Mouse (Mus musculus) 3134 (cell line): ENCODE measurements at regions not wholly inside any gene's neighbourhood (a gene's known extent, or its start where the extent isn't known, plus 50 kb on each side); places are given as distances from the start of the nearest gene placed in this dataset.

Experiments
- DNase-seq: peaks from one replicate; pipeline ENCODE4 v3.0.0-alpha.2; 2011; ENCODE audit warnings: low spot score; ENCODE audit not compliant: insufficient read length; ENCODE audit errors: extremely low read depth

DNA sequence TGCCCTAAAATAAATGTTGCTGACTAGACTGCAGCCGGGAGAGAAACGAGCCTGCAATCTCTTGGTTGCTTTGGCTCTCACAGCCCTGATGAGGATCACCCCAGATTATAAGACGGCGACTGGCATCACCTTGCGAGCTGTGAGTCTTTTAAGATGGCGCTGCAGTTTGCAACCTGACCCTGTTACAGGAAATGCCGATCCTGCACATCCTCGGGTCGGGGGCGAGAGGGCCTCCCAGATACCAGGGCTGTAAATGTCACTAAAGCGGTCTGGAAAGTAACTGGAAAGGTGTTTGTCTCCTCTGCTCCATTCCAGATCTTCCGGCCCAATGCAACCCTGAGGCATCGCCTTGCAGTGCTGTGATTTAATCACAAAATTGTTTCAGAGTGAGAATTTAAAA is 53.4 kb downstream of the Cartpt start:
- DNase-seq, result no peak

DNA sequence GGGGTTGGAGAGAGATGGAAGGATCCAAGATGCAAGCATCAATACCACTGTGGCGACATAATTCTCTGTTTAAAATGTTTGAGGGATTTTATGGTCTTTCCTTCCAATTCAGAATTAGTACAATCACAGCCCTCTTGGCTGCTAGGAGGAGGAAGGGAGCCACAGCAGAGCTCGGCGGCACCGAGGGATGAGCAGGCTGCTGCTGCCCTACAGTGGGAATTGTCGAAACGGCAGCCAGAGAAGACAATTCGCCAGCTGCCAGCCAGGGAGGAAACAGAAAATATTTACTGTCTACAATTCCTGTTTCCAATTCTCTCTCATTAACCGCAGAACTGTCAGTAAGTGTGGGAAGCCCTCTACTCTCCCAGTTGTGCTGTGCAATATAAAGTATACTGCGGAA is 58.3 kb downstream of the Cartpt start:
- DNase-seq, result no peak

DNA sequence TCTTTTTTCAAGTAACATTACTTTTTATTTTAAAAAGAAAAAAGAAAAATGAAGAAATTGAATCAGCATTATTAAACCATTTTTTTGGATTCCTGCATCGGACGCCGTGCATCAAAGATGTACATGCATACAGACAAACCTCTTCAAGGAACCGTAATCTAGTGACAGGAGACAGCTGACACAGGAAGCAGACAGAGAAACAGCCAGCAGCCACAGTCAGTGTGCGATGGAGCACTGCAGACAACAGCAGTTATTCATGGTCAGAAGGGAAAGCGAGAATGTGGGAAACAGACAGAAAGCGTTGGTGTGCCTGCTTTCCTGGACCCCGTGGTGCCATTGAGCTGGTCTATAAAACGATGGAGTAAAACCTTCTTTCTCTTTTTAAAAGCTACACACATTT is 61.4 kb downstream of the Cartpt start:
- no peak for DNase-seq

DNA sequence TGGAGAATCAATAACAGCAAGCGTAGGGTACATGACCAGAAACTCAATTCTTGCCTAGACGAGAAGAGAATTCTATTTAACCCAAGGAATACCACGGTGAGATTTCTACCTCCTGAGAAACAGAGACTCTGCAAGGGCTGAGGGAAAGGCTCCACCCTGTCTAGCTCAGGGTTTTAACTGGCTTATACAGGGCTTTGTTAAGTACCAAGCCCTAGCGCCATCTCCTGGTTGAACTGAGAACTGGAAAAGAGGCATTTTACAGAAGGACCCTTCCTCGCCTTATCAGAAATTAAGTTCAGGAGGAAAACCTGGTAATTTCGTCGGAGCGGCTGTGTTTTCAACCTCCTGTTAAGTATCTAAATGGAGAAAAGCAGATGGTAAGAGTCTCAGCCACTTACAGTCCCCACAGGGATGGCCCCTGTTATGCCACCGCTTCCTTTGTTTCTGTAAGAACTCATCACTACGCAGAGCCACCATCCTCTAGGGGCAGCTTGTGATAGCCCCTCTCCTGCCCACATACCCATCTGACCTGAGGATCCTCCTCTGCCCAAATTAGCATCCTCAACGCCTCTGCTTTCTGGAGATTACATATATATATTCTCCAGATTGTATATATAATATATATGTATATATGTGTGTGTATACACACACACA is 63.0 kb downstream of the Cartpt start:
- no peak for DNase-seq

DNA sequence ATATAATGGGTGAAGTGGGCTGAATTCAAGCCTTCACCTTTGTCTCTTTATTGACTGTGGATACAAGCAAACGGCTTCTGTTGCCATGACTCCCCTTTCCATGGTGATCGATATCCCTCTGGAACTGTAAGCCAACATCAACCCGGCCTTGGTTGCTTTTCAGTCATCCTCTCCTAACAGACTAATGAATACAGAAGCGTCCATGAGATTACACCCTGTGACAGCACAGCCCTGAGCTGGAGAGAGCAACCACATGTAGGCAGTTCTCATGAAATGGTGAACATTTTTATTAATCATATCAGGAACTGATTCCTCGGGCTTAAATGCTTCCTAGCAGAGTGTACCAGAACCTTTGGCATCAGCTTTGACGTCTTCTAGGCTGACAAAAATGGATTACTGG is 63.7 kb downstream of the Cartpt start:
- DNase-seq, result no peak

DNA sequence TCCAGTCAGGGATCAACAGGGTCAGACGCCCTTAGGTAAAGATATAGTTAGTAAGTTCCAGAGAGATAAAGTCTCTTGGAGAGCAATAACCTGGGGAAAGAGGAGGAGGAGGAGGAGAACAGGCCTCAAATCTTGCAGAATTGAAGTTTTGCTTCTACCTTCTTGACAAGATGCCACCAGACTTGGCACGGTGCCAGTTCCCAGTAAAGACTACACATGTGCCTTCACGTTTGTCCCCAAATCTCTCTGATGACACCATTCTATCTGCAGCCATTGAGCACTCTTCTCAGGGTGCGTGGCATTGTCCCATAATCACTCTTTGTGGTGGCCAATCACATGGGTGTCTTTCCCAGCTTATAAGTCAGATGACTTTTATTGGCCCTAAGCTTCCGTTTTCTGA is 64.3 kb downstream of the Cartpt start:
- no peak for DNase-seq

DNA sequence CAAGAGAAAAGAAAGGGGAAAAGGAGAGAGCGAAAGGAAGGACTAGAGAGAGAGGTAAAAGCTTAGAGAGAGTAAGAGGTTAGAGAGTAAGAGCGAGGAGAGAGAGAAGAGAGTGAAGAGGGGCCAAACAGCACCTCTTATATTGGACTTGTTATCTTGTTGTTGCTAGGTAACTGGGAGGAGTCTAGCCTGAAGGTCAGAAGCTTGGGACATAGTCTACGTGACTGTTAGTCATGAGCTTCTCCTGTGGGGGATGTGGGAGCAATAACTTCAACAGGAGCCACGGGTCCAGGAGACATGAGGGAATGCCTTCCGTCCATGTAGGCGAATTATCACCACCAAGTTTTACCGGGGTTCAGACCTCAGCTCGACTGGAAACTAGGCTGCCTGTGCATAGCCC is 65.4 kb downstream of the Cartpt start:
- DNase-seq, result no peak

DNA sequence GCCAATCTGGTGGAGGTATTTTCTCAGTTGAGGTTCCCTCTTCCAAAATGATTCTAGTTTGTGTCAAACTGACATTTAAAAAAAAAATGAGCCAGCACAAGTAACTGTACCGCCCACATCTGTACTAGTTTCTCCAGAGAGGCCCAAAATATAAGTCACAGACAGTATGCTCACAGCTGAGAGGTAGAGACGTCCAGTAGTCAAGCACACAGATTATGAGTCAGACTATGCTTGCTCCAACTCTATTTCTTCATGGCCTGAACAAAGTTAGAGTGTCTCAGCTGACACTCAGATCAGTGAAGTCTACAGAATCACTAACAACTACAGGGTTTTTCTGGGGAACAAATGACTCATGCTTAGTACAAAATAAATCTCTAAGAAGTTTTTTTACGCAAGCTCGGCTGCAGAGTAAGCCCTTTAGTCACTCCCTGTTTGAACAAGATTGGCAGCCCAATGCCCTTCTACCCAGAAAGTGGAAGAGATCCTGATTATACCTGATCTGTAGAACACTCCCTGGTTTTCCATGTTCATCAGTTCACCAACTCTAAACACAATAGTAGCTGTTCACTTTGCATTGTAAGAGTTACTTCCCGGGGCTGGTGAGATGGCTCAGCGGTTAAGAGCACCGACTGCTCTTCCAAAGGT is 70.7 kb downstream of the Cartpt start:
- DNase-seq, result peak; percentile 34

DNA sequence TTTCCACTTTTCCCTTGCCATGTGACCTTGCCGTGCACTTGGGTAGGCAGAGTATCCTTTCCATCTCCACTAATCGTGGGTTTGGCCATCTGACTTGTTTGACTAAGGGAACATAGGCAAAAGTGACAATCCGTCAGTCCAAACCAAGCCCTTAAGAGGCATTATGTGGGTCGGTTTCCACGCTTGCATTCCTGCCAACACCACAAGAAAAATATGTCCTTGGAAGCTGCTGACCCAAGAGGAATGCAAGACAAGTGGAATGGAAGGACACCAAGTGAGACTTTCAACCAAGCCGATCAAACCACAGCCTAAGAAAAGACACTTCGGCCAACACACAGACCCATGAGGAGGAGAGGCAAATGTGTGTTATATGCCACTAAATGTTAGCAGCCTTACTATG is 73.3 kb downstream of the Cartpt start:
- peak; percentile 27 for DNase-seq

DNA sequence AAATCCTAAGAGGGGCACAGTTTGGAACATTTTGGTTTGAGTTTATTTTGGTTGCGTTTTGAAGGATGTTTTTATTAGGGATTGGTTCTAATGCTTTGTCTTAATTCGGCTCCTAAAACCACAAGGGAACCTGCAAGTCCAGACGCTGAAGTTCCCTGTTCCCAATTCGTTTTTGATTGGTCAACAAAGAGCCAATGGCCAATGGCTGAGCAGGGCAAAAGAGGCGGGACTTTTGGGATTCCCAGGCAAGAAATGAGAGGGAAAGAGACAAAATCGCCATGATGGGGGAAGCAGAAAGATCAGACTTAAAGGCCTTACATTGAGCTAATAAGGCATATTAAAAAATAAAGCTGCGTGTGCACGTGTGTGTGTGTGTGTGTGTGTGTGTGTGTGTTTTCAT is 76.3 kb downstream of the Cartpt start:
- DNase-seq, result peak; percentile 59

DNA sequence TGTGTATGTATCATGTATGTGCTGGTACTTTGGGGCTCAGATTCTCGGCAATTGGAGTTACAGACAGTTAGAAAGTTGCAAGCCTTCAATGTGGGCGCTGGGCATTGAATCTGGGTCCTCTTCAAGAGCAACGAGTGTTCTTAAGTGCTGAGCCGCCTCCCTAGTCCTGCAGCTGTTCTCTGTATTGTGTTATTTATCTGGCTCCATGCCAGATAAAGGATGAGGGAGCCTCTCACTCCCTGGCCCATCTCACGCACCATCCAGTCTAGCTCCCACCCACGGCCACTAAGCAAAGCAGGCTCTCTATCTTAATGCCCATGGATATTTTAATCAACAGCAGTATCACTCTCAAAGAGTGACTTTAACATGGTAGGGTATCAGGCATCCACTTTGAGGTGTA is 84.2 kb downstream of the Cartpt start:
- no peak for DNase-seq

DNA sequence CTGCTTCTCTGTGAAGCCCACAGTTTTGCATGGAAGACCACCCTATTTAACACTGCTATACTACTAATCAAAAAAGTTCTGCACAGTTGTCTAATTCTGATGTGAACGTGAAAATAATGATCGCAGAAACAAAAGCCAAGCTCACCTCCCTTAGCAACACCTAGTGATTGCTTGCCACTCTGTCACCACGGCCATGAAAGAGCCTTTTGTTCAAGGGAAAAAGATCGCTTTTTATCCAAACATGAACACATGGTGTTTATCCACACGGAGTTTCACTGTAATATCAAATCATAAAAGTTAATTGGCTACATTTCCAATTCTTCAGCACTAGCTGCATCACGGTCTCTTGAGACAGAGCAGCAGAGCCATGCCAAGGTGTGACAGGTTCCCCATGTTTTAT is 85.1 kb downstream of the Cartpt start:
- no peak for DNase-seq

DNA sequence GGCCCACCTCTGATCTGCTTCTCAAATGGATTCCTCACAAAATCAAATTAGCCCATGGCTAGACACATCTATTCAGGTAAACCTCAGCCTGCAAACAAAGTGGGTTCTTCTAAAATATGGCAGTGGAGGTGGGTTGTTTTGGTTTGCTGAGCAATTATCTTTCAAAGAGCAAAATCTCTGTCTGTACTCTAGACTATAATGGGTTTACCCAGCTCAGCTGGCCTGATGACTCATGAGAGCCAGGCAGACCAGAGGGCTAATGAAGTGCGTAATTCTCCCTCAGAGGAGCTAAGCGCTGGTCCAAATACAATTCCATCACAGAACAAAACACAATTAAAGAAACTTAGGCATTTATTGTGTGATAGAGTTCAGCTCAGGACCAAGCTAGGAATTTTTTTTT is 86.1 kb downstream of the Cartpt start:
- DNase-seq, result no peak

DNA sequence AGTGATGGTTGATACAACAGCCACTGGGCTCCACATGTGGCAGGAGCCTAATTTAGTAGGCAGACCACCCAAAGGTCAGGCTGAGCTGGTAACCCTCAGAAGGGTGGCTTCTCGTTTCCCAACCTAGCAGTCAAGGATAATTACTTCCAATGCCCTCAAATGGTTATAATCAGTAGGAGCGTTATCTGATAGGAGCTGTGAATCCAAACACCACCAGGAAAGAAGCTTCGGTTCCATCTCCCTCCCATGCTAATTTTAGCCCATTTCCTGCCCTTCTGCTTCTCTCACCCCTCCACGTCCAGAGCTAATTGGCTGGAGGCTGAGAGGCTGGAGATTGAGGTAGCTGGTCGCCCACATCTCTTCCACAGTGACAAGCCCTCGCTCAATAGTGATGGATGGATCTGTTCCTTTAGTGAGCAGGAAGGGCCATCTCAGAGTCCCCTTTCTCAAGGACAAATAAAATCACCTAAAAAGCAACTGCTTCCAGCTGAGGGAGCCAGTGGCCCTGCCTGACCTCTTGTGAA is 86.8 kb downstream of the Cartpt start:
- no peak for DNase-seq

DNA sequence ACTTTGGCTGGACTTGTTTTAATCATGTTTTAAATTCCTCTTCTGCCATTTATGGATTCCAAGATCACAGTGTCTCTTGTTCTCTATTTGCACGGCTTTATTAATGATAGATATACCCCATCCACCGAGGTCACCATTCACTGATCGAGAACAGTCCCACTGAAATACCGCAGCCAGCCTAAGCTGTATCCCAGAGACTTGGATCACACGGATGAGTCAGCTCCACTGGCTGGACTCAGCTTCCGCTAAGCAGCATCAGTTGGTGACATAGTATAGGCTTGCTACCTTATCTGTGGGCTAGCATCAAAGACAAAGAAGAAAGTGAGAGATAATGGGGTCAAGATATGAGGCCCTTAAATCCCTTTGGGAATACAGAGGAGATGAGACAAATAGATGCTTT is 106.4 kb downstream of the Cartpt start:
- DNase-seq, result no peak

DNA sequence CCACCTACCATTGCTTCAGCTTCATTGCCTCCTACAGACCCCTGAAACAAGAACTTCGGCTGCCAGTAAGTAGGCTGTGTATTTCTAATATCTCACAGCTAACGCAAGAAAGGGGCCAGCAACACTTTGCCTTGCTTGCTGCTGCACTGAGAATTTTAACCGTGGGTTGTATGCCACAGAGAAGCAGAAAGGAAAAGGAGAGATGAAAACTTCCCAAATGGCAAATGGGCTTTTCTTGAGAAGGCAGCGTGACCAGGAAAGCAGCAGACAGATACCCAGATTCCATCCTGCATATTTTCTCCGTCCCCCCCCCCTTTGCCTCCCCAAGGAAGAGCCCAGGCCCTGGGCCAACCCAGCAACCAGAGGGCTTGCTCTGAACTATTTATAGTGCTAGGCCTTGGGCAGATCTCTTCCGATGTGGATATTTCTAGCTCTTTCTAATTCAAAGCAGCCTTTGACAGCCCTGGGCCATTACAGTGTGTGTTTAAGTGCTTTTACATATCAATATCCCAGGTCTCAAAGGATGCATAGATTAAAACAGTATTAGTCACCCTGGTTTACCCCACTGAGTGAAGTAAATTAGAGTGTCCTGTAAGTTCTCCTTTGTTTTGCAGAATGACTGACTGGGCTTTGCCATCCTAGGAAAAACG is 107.0 kb downstream of the Cartpt start:
- no peak for DNase-seq

DNA sequence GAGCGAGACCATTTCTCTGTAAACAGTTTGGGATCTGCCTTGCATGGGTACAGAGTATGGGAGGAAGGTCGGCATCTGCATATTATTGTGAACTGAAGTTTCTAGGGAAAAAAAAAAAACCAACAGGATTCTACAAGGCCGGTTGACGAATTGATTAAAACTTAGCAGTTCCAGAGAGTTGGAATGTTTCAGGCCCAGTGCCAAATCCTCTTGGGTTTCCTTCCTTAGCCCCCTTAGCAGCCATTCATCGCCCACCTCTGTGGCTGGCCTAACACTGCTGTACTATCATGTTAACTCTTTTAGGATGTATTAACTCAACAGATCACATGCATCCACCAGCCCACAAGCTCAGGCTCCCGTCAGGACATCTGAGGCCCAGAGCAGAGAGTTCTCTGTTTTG is 107.9 kb downstream of the Cartpt start:
- no peak for DNase-seq

DNA sequence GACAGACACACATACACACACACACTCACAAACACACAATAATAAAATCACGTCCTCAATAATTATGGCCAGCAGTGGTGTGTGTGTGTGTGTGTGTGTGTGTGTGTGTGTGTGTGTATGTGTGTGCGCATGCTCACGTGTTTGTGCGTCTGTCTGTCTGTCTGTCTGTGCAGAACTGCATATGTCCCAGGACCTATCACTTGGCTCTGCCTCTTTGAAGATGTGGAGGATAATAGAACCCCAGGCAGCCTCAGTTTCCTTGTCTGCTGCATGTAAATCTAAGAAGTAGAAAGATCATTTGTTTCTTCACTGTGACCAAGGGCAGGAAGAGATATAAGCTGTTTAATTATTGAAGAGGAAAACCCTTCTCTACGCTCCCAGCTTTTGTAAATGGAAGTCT is 109.9 kb downstream of the Cartpt start:
- no peak for DNase-seq

DNA sequence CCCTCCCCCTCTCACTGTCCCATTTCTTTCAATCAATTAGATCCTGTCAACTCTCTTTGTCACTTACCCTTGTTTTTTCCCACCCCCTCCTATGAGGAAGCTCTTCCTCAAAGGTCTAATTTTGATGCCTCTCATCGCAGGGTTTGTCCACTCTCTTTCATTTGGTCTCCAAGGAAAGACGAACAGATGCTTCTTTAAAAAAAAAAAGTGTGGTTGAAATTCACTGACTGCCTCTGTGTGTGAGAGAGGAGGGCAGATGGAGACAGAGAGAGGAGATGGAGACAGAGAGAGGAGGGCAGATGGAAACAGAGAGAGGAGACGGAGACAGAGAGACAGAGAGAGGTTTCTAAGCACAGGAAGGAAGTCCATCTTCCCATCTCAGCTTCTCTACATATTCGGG is 113.1 kb downstream of the Cartpt start:
- DNase-seq, result no peak

DNA sequence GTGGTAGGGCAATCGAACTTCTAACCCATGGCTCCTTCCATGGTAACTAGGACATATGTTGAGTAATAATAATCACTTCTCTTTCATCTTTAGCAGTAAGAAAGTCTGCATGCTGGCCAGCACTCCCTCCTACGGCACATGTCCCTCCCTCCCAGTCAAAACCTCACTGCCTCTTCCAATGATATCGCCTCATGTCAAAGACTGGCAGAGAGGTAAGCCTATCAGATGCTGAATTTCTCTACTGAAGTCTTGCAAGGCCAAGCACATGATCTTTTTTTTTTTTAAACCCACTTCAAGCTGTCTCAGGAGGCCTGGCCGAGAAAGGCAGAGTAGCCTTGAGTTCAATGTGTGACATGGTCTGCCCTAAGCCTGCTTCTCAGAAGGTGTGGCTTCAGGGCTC is 115.5 kb downstream of the Cartpt start:
- DNase-seq, result no peak

DNA sequence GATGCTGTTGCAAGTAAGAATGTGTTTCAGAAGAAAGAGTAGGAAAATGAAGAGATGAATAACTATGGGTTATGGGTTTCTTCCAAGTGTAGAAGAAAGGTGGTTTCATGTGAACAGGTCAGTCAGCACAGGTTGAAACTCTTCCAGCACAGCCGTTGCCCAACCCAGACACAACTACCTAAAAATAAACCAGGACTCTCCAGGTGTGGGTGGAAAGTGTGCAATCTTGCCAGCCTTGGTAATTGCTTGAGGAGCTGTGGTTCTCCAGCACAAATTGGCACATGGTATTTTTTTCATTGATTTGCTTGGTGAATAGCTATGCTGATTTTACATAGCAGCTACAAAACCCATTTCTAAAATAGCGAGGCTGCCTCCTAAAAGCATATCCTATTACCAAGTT is 116.6 kb downstream of the Cartpt start:
- DNase-seq, result no peak
